Mouse (Mus musculus) neural tube, embryonic 11.5 days (tissue): ENCODE results near the gene Il20ra. TPM values are rescaled to one million over a fixed set of nuclear protein-coding genes. Genes with fewer than 3 reads are reported as not detected.
A peak's percentile ranks its signal among the peaks of the same experiment; 100 is the strongest.

Experiments used
- ATAC-seq: fragments of 200-750 bp; cut with Nextera tagmentation; 2 replicates; pipeline ENCODE4 v1.8.0; 2017; ENCODE audit warnings: moderate number of reproducible peaks, mild to moderate bottlenecking, moderate TSS enrichment, moderate library complexity; ENCODE audit not compliant: insufficient read depth, low FRiP score, low TSS enrichment
- DNase-seq: peaks from one replicate; pipeline ENCODE4 v3.0.0-alpha.2; 2015; ENCODE audit warnings: low spot score
- H3K27ac ChIP-seq: fragments of 300-500 bp; sonication (generic); 2 replicates; pipeline ENCODE4 v1.5.1; 2014; ENCODE audit warnings: low read depth, mild to moderate bottlenecking, low read length
- H3K27me3 ChIP-seq: fragments of 300-500 bp; sonication (generic); 2 replicates; pipeline ENCODE4 v1.6.1; 2014; ENCODE audit warnings: mild to moderate bottlenecking, low read length, mixed read lengths; ENCODE audit not compliant: control insufficient read depth, insufficient read depth
- H3K36me3 ChIP-seq: fragments of 300-500 bp; sonication (generic); 2 replicates; pipeline ENCODE4 v1.6.1; 2014; ENCODE audit warnings: mild to moderate bottlenecking, low read length, moderate library complexity, mixed read lengths; ENCODE audit not compliant: control insufficient read depth, insufficient read depth
- H3K4me1 ChIP-seq: fragments of 300-500 bp; sonication (generic); 2 replicates; pipeline ENCODE4 v1.6.1; 2014; ENCODE audit warnings: low read length, mixed read lengths; ENCODE audit not compliant: control insufficient read depth, insufficient read depth
- H3K4me2 ChIP-seq: fragments of 300-500 bp; sonication (generic); 2 replicates; pipeline ENCODE4 v1.6.1; 2014; ENCODE audit warnings: low read depth, mild to moderate bottlenecking, moderate library complexity
- H3K4me3 ChIP-seq: fragments of 300-500 bp; sonication (generic); 2 replicates; pipeline ENCODE4 v1.5.1; 2014; ENCODE audit warnings: low read depth, low read length
- H3K9ac ChIP-seq: fragments of 300-500 bp; sonication (generic); 2 replicates; pipeline ENCODE4 v1.6.1; 2014; ENCODE audit warnings: mild to moderate bottlenecking, low read length
- H3K9me3 ChIP-seq: fragments of 300-500 bp; sonication (generic); 2 replicates; pipeline ENCODE4 v1.6.1; 2016; ENCODE audit warnings: low read length; ENCODE audit not compliant: control insufficient read depth
- WGBS: fragments of 180-500 bp; shearing (Covaris S2); extraction: QIAGEN DNeasy Blood & Tissue Kit; methylation state at CpG from one replicate; pipeline ENCODE4 v1.1.7; 2014; 5-methylcytosine and 5-hydroxymethylcytosine counted together
- polyA plus RNA-seq: library from polyadenylated mRNA; unstranded; fragments of >200 nt; fragmentation: Nextera tagmentation; extraction: Ambion mirVana; gene quantifications from 2 replicates; pipeline ENCODE4 v1.2.1, GENCODE M21; 2014

Il20ra gene
- not detected in 2 replicates for polyA plus RNA-seq

DNA sequence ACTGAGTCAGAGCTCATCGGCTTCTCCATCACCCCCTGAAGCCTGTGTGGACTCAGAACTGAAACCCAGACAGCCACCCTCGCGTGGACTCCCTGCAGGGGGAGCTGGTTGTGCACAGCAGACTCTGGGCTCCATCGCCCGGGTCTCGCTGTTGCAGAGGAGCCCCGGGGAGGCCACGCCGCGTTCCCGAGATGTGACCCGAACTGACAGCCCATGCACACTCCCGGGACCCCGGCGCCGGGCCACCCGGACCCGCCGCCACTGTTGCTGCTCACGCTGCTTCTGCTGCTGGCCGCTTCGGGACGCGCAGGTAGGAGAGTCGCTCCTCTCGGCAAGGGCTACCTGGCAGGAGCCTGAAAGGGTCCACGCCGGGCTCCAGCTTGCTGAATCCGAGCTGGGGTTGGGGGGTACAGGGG lies at the start of gene Il20ra:
TSS of gene Il20ra (plus strand) at position 150 of the 416 bp plus-strand sequence.
- H3K36me3 ChIP-seq = no peaks in the 10 kb centered on the region
- H3K4me1 ChIP-seq = 0 out of 2 replicates have a peak, but pooled peaks cover 4% of the 10 kb centered on the region
- H3K9me3 ChIP-seq = no peaks in the 10 kb centered on the region
- H3K9ac ChIP-seq = peak within 1 kb of the TSS; percentile 31; the same call in 1 of the 2 replicates
- 1% methylated on average over 29 of the region's 29 CpGs for WGBS
- 0 out of 2 replicates have a peak, but pooled peaks have one; percentile 50 for ATAC-seq
- no peak within 1 kb of the TSS for H3K27ac ChIP-seq
- H3K27me3 ChIP-seq = 0 out of 2 replicates have a peak, but pooled peaks cover 3% of the 10 kb centered on the region
- peak within 1 kb of the TSS; percentile 82 for H3K4me2 ChIP-seq
- peak; percentile 68 for DNase-seq
- H3K4me3 ChIP-seq = peak within 1 kb of the TSS; percentile 35

DNA sequence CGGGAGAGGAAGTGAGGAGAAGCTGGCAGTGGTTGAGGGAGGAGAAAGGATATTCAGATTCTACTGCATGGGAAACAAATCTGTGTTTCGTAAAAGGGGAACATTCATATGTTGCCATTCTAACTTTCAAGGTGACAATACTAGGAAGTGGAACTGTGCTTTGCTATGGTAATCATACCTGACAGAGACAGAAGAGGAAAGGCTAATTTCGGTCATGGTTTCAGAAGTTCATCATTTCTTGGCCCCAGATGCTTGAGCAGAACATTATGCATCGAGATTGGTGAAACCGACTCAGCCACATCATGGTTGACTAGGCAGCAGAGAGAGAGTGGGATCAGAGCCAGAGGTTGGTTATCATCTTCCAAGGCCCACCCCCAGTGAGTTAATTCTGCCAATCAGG lies 43.4 kb upstream of the Il20ra start:
- Histone ChIP-seq H3K27me3 (no peaks in the 10 kb centered on the region), H3K4me2 (no peak overlapping the region)

DNA sequence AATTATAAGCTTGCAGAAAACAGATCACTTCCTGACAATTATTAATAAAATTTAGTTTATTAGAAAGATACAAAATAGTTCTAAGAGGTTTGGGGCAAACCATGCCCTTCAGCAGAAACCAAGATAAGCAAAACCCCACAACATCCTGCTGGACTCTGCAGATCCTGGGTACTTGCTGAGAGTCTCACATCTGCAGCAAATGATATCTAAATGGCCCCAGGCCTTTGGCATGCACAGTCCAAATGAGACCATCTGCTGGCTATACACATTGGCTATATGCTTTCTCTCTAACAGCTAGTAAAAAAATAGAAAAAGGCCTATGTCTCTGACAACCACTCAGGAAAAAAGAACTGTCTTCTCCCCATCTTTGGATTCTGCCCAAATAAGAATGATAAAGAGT lies 40.4 kb upstream of the Il20ra start:
- Histone ChIP-seq H3K4me1 (no peaks in the 10 kb centered on the region), H3K4me2 (no peak overlapping the region)
- no peak for DNase-seq

More for the DNA sequence above, 43.4 kb upstream of the Il20ra start:
- DNase-seq = no peak
- no peak for ATAC-seq
- Histone ChIP-seq H3K27ac (no peak overlapping the region), H3K36me3 (no peaks in the 10 kb centered on the region), H3K4me3 (no peak overlapping the region), H3K4me1 (no peaks in the 10 kb centered on the region), H3K9me3 (no peaks in the 10 kb centered on the region), H3K9ac (no peak overlapping the region)
- WGBS = 94% methylated on average over 5 of the region's 5 CpGs

DNA sequence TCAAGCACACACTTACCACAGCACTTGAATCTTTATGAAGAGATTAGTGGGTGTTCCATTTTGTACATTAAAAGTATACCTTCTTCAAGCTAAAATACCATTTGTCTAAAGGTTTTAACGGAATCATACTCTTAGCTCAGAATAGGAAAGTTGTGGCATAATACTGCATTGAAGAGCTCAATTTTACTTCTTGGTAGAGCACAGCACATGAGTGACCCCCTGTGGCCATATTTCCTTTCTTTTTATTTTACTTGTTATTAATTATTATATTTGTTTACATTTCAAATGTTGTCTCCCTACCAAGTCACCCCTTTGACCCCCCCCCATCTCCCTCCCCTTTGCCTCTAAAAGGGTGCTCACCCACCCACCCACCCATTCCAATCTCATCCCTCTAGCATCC lies 39.2 kb upstream of the Il20ra start:
- H3K9ac ChIP-seq = no peak overlapping the region
- no peak overlapping the region for H3K4me2 ChIP-seq
- no peaks in the 10 kb centered on the region for H3K9me3 ChIP-seq
- H3K36me3 ChIP-seq = no peaks in the 10 kb centered on the region
- no peak for ATAC-seq
- H3K4me1 ChIP-seq = no peaks in the 10 kb centered on the region
- H3K27me3 ChIP-seq = no peaks in the 10 kb centered on the region
- no peak overlapping the region for H3K27ac ChIP-seq
- H3K4me3 ChIP-seq = no peak overlapping the region
- no peak for DNase-seq
- 86% methylated on average over 1 of the region's 1 CpGs for WGBS

More for the DNA sequence above, 40.4 kb upstream of the Il20ra start:
- Histone ChIP-seq H3K9ac (no peak overlapping the region), H3K36me3 (no peaks in the 10 kb centered on the region), H3K9me3 (no peaks in the 10 kb centered on the region), H3K27me3 (no peaks in the 10 kb centered on the region), H3K27ac (no peak overlapping the region), H3K4me3 (no peak overlapping the region)
- ATAC-seq = no peak

DNA sequence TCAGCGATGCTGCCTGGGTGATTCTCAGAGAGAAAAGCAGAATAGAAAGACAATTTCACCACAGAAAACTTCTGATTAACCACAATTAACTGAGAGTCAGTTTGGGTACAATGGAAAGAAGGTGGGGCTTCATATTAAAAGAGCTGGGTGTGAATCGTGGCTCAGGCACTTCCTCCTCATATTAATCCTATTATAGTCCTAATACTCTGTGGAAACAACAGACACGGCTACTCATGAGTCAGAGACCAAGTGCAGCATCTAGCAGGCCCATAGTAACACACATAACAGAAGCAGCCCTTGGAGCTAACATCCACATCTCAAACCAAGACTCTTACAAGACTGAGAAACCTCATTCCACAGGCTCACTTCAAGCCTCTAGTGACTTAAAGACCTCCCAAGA lies 24.7 kb upstream of the Il20ra start:
- no peak overlapping the region for H3K4me3 ChIP-seq
- H3K4me2 ChIP-seq = no peak overlapping the region
- H3K27me3 ChIP-seq = no peaks in the 10 kb centered on the region
- ATAC-seq = no peak
- no peaks in the 10 kb centered on the region for H3K4me1 ChIP-seq
- WGBS = 85% methylated on average over 3 of the region's 3 CpGs
- no peaks in the 10 kb centered on the region for H3K9me3 ChIP-seq
- no peaks in the 10 kb centered on the region for H3K36me3 ChIP-seq
- H3K9ac ChIP-seq = no peak overlapping the region
- no peak overlapping the region for H3K27ac ChIP-seq
- DNase-seq = no peak

DNA sequence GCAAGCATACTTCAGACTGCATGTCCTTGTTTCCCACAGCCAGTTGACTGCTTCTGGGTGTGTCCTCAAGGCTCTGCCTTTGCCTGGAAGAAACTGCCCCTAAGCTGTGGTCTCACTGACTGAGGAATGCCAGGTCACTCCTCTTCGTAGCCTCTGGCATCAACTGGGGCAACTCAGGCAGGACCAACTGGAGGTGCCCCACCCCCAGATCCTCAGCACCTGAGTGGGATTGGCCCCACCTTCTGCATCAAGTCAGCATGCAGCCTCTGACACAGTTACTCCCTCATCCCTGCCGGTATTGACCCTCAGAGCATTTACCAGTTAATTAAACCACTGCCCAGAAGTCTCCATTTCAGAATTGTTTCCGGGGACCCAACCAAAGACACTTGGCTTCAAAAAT lies 21.1 kb upstream of the Il20ra start:
- Histone ChIP-seq H3K27me3 (no peaks in the 10 kb centered on the region), H3K4me1 (no peaks in the 10 kb centered on the region), H3K9me3 (no peaks in the 10 kb centered on the region), H3K36me3 (no peaks in the 10 kb centered on the region), H3K9ac (no peak overlapping the region), H3K4me3 (no peak overlapping the region), H3K27ac (no peak overlapping the region), H3K4me2 (no peak overlapping the region)
- DNase-seq = no peak
- no peak for ATAC-seq
- WGBS = 77% methylated on average over 3 of the region's 3 CpGs

DNA sequence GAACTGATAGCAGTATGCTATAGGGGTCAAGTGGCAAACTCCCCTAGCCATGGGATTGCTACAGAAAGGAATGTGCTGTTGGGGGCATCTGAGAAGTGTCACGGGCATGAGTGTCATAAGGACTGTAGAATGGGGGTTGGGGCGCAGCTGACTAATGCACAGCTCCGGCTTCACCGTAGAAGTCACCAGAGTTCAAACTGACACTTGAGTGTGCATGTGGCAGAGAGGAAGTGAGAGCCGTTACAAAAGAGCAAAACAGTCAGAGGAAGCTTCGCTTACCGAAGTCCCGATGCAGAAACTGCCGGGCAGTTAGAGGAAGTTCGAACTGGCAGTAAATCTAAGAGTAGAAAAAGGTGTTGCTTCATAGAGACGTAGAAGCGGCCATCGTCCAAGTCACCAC lies 20.6 kb upstream of the Il20ra start:
- H3K4me2 ChIP-seq = no peak overlapping the region

DNA sequence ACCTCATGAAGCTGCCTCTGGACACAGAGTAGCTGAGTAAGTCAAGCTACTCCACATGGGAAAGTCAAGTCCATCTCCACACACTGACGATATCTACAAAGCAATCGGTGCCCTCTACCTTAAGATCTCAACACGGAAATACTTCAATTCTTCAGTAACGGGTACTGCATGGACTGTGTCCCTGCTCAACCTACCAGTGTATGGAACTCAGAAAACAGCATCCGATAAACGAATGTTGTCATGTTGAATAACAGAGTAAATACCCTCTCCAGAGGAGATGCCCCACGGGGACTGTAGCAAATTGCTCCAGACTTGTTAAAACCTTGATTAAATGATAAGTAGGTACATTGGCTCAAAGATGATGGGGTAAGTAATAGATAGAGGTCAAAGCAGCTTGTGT lies 20.0 kb upstream of the Il20ra start:
- Histone ChIP-seq H3K9ac (no peak overlapping the region), H3K9me3 (no peaks in the 10 kb centered on the region), H3K27me3 (no peaks in the 10 kb centered on the region), H3K4me3 (no peak overlapping the region), H3K36me3 (no peaks in the 10 kb centered on the region), H3K4me2 (no peak overlapping the region), H3K27ac (no peak overlapping the region), H3K4me1 (no peaks in the 10 kb centered on the region)
- DNase-seq (no peak), ATAC-seq (no peak)
- WGBS = 89% methylated on average over 7 of the region's 7 CpGs

More for the DNA sequence above, 20.6 kb upstream of the Il20ra start:
- no peaks in the 10 kb centered on the region for H3K36me3 ChIP-seq
- 81% methylated on average over 13 of the region's 13 CpGs for WGBS
- no peaks in the 10 kb centered on the region for H3K9me3 ChIP-seq
- no peaks in the 10 kb centered on the region for H3K4me1 ChIP-seq
- no peak for DNase-seq
- H3K9ac ChIP-seq = no peak overlapping the region
- no peak for ATAC-seq
- H3K27me3 ChIP-seq = no peaks in the 10 kb centered on the region
- H3K4me3 ChIP-seq = no peak overlapping the region
- H3K27ac ChIP-seq = no peak overlapping the region

DNA sequence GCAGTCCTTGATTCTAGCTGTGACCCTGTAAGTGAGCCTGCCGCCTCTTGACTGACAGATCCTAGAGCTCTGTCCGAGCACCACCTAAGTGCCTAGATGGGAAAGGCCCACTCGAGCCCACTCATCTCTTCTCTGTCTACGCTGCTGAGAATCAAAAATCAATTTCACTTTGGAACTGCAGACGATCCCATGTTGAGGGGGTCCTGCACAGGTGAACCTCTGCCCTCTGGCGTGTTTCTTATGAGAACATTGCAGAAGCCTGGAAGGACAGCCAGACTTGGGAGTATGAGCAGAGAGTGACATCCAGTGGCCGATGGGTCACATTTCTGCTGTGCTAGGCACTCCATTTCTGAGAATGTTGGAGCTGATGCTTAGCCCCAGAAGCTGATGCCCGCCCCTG lies 19.4 kb upstream of the Il20ra start:
- no peak for ATAC-seq
- H3K27ac ChIP-seq = no peak overlapping the region
- no peak overlapping the region for H3K4me2 ChIP-seq
- H3K4me3 ChIP-seq = no peak overlapping the region
- no peaks in the 10 kb centered on the region for H3K4me1 ChIP-seq
- 63% methylated on average over 8 of the region's 8 CpGs for WGBS
- no peak overlapping the region for H3K9ac ChIP-seq
- H3K27me3 ChIP-seq = no peaks in the 10 kb centered on the region
- no peaks in the 10 kb centered on the region for H3K9me3 ChIP-seq
- no peaks in the 10 kb centered on the region for H3K36me3 ChIP-seq
- DNase-seq = peak; percentile 23
